Mouse (Mus musculus): ENCODE measurements at regions not wholly inside any gene's neighbourhood (a gene's known extent, or its start where the extent isn't known, plus 50 kb on each side); places are given as distances from the start of the nearest gene placed in this dataset.

- no peak for DNase-seq (ENCODE audit: low read depth)
These were observed 276.5 kb downstream of the Rnf144b start for GRCm38 (mm10) chr13:47398976-47399375.

GRCm38 (mm10) chr13:47413261-47413660 lies 290.8 kb downstream of the Rnf144b start:
- DNase-seq (ENCODE audit: low read depth), result no peak

- DNase-seq (ENCODE audit: low read depth), result no peak
These were observed 291.5 kb downstream of the Rnf144b start for GRCm38 (mm10) chr13:47413940-47414339.

- no peak for DNase-seq (ENCODE audit: low read depth)
These were observed 307.5 kb downstream of the Rnf144b start for GRCm38 (mm10) chr13:47429856-47430365.

- DNase-seq (ENCODE audit: low read depth), result no peak
These were observed 308.0 kb downstream of the Rnf144b start for GRCm38 (mm10) chr13:47430409-47430808.

- DNase-seq (ENCODE audit: low read depth), result peak; percentile 70
These were observed 313.2 kb downstream of the Rnf144b start for GRCm38 (mm10) chr13:47435631-47436030.

GRCm38 (mm10) chr13:47444876-47445275 lies 322.4 kb downstream of the Rnf144b start:
- DNase-seq (ENCODE audit: low read depth), result peak; percentile 82

GRCm38 (mm10) chr13:47452186-47452760 lies 329.8 kb downstream of the Rnf144b start:
- no peak for DNase-seq (ENCODE audit: low read depth)

- DNase-seq (ENCODE audit: low read depth), result no peak
These were observed 339.7 kb downstream of the Rnf144b start for GRCm38 (mm10) chr13:47462148-47462547.

GRCm38 (mm10) chr13:47471543-47472213 lies 349.2 kb downstream of the Rnf144b start:
- DNase-seq (ENCODE audit: low read depth), result no peak

- no peak for DNase-seq (ENCODE audit: low read depth)
These were observed 357.7 kb downstream of the Rnf144b start for GRCm38 (mm10) chr13:47480159-47480558.

- no peak for DNase-seq (ENCODE audit: low read depth)
These were observed 362.4 kb downstream of the Rnf144b start for GRCm38 (mm10) chr13:47484819-47485218.

GRCm38 (mm10) chr13:47486111-47486510 lies 363.7 kb downstream of the Rnf144b start:
- no peak for DNase-seq (ENCODE audit: low read depth)

- DNase-seq (ENCODE audit: low read depth), result no peak
These were observed 364.2 kb downstream of the Rnf144b start for GRCm38 (mm10) chr13:47486658-47487057.

- no peak for DNase-seq (ENCODE audit: low read depth)
These were observed 383.0 kb downstream of the Rnf144b start for GRCm38 (mm10) chr13:47505380-47505955.

- peak; percentile 27 for DNase-seq (ENCODE audit: low read depth)
These were observed 410.5 kb downstream of the Rnf144b start for GRCm38 (mm10) chr13:47532935-47533334.

- no peak for DNase-seq (ENCODE audit: low read depth)
These were observed 414.7 kb downstream of the Rnf144b start for GRCm38 (mm10) chr13:47537156-47537555.

- DNase-seq (ENCODE audit: low read depth), result no peak
These were observed 427.2 kb downstream of the Rnf144b start for GRCm38 (mm10) chr13:47549626-47550025.

- peak; percentile 40 for DNase-seq (ENCODE audit: low read depth)
These were observed 429.8 kb downstream of the Rnf144b start for GRCm38 (mm10) chr13:47552251-47552650.

- DNase-seq (ENCODE audit: low read depth), result no peak
These were observed 431.7 kb downstream of the Rnf144b start for GRCm38 (mm10) chr13:47554198-47554597.

- no peak for DNase-seq (ENCODE audit: low read depth)
These were observed 434.9 kb downstream of the Rnf144b start for GRCm38 (mm10) chr13:47557196-47557974.

GRCm38 (mm10) chr13:47562836-47563235 lies 440.4 kb downstream of the Rnf144b start:
- no peak for DNase-seq (ENCODE audit: low read depth)
